Mouse (Mus musculus): ENCODE measurements around the gene Cpm. TPM values are rescaled to one million over a fixed set of nuclear protein-coding genes. Genes with fewer than 3 reads are reported as not detected.
A peak's percentile ranks its signal among the peaks of the same experiment; 100 is the strongest.

Gene Cpm
- polyA plus RNA-seq, 1 experiment from 2014 or later, result 3.7 TPM

GRCm38 (mm10) chr10:117672693-117673092 is 43.4 kb downstream of the Cpm start:
- ATAC-seq (replicated peaks; ENCODE audit: extremely low read depth, insufficient read depth, low FRiP score), result no peak
- Histone ChIP-seq H3K27ac (ENCODE audit: low read length) (no peak overlapping the region), H3K27me3 (ENCODE audit: control insufficient read depth, insufficient read depth, low read length) (no peaks in the 10 kb centered on the region), H3K4me2 (ENCODE audit: low read depth, low read length) (no peak overlapping the region), H3K9me3 (replicated peaks; ENCODE audit: control insufficient read depth, low read length) (no peaks in the 10 kb centered on the region), H3K4me1 (ENCODE audit: control insufficient read depth, insufficient read depth, low read length) (peaks cover 7% of the 10 kb centered on the region), H3K36me3 (ENCODE audit: control insufficient read depth, insufficient read depth) (no peaks in the 10 kb centered on the region), H3K4me3 (ENCODE audit: low read length) (no peak overlapping the region), H3K9ac (ENCODE audit: low read length) (no peak overlapping the region)
- WGBS, result 38% methylated on average over 7 of the region's 7 CpGs

GRCm38 (mm10) chr10:117673913-117674312 is 44.6 kb downstream of the Cpm start:
- no peak for ATAC-seq (replicated peaks; ENCODE audit: extremely low read depth, insufficient read depth, low FRiP score)
- H3K9me3 ChIP-seq (replicated peaks; ENCODE audit: control insufficient read depth, low read length), result no peaks in the 10 kb centered on the region
- H3K4me2 ChIP-seq (ENCODE audit: low read depth, low read length), result no peak overlapping the region
- WGBS, result 92% methylated on average over 1 of the region's 1 CpGs
- no peaks in the 10 kb centered on the region for H3K27me3 ChIP-seq (ENCODE audit: control insufficient read depth, insufficient read depth, low read length)
- no peaks in the 10 kb centered on the region for H3K36me3 ChIP-seq (ENCODE audit: control insufficient read depth, insufficient read depth)
- no peak overlapping the region for H3K27ac ChIP-seq (ENCODE audit: low read length)
- H3K4me3 ChIP-seq (ENCODE audit: low read length), result no peak overlapping the region
- no peak overlapping the region for H3K9ac ChIP-seq (ENCODE audit: low read length)
- H3K4me1 ChIP-seq (ENCODE audit: control insufficient read depth, insufficient read depth, low read length), result peaks cover 7% of the 10 kb centered on the region

DNA sequence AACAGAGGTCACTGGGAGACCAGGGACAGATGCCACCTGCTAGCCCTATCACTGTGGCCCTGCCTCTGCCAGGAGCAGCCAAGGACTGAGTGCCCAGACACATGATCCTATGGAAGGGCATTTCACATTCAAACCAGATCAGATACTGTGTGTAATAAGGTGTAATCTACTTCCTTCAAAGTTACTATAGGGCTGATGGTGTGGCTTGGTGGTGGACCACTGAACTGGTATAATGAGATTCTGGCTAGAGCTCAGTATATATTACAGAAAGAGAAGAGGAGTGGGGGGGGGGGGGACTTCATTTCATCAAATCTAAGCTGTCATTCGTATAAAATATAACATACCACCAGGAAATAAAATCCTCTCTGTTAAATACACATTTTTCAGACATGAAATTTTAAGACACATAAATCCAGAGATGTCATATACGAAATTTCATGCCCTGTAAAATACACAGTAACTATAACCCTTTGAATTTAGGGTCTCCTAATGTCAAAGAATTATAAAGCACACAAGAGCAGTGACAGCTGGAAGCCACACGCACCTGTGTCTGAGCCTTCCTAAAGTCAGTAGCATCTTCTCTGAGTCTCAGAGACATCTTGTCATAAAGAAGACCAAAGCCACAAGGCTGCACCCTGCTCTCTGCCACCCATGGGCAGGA is 45.2 kb downstream of the Cpm start:
- no peak for ATAC-seq (replicated peaks; ENCODE audit: extremely low read depth, insufficient read depth, low FRiP score)
- H3K4me2 ChIP-seq (ENCODE audit: low read depth, low read length), result no peak overlapping the region
- WGBS, result 82% methylated on average over 3 of the region's 3 CpGs
- H3K4me1 ChIP-seq (ENCODE audit: control insufficient read depth, insufficient read depth, low read length), result peaks cover 7% of the 10 kb centered on the region
- H3K9ac ChIP-seq (ENCODE audit: low read length), result no peak overlapping the region
- no peaks in the 10 kb centered on the region for H3K27me3 ChIP-seq (ENCODE audit: control insufficient read depth, insufficient read depth, low read length)
- H3K4me3 ChIP-seq (ENCODE audit: low read length), result no peak overlapping the region
- no peaks in the 10 kb centered on the region for H3K36me3 ChIP-seq (ENCODE audit: control insufficient read depth, insufficient read depth)
- no peaks in the 10 kb centered on the region for H3K9me3 ChIP-seq (replicated peaks; ENCODE audit: control insufficient read depth, low read length)
- H3K27ac ChIP-seq (ENCODE audit: low read length), result no peak overlapping the region

DNA sequence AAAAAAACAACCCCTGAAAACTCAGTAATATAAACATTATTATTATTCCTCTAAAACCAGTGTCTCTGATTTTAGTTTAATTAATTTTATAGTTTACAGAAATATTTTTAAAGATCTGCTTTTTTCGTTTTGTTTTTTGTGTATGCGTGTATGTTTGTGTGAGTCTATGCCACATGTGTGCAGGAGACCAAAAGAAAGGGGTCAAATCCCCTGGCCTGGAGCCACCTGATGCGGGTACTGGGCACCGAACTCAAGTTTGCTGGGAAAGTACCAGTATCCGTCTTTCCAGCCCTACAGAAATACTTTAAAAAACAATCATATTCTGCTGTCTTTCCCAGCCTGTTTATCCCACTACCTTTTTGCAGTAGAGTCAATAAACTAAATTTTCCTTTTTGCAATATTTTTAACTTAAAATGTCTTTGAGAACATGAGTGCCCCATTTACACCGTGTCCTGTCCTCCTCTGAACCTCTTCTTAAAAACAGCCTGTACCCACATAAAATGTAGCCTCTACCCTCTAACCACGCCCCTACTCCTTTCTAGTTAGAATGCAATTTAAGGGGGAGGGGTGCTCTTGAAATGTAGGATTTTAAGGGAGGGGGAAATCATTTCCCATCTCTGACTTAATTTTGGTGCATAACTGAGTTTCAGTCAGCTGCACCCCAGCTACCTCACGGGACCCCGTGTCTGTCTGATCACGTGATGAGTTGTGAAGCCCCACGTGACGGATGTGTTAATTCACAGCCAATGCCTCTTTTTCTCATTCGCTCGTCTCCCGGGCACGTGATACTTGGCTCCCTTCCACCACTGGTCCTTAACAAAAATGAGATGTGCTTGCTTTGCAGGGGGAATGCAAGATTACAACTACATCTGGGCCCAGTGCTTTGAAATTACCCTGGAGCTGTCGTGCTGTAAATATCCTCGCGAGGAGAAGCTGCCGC is 46.1 kb downstream of the Cpm start:
- H3K4me3 ChIP-seq (ENCODE audit: low read length), result peak overlapping the region; percentile 39
- no peak overlapping the region for H3K27ac ChIP-seq (ENCODE audit: low read length)
- H3K9ac ChIP-seq (ENCODE audit: low read length), result no peak overlapping the region
- no peak for ATAC-seq (replicated peaks; ENCODE audit: extremely low read depth, insufficient read depth, low FRiP score)
- H3K36me3 ChIP-seq (ENCODE audit: control insufficient read depth, insufficient read depth), result no peaks in the 10 kb centered on the region
- no peaks in the 10 kb centered on the region for H3K9me3 ChIP-seq (replicated peaks; ENCODE audit: control insufficient read depth, low read length)
- H3K27me3 ChIP-seq (ENCODE audit: control insufficient read depth, insufficient read depth, low read length), result no peaks in the 10 kb centered on the region
- peaks cover 7% of the 10 kb centered on the region for H3K4me1 ChIP-seq (ENCODE audit: control insufficient read depth, insufficient read depth, low read length)
- H3K4me2 ChIP-seq (ENCODE audit: low read depth, low read length), result peak overlapping the region; percentile 73
- 35% methylated on average over 20 of the region's 20 CpGs for WGBS

- H3K4me1 ChIP-seq (ENCODE audit: control insufficient read depth, insufficient read depth, low read length), result peaks cover 7% of the 10 kb centered on the region
- no peaks in the 10 kb centered on the region for H3K27me3 ChIP-seq (ENCODE audit: control insufficient read depth, insufficient read depth, low read length)
- WGBS, result 32% methylated on average over 19 of the region's 19 CpGs
- H3K9ac ChIP-seq (ENCODE audit: low read length), result no peak overlapping the region
- H3K4me2 ChIP-seq (ENCODE audit: low read depth, low read length), result peak overlapping the region; percentile 73
- no peaks in the 10 kb centered on the region for H3K36me3 ChIP-seq (ENCODE audit: control insufficient read depth, insufficient read depth)
- H3K27ac ChIP-seq (ENCODE audit: low read length), result no peak overlapping the region
- no peak; the same call in 1 of the 2 replicates for ATAC-seq (replicated peaks; ENCODE audit: extremely low read depth, insufficient read depth, low FRiP score)
- peak overlapping the region; percentile 39 for H3K4me3 ChIP-seq (ENCODE audit: low read length)
- H3K9me3 ChIP-seq (replicated peaks; ENCODE audit: control insufficient read depth, low read length), result no peaks in the 10 kb centered on the region
Observed at GRCm38 (mm10) chr10:117676036-117676643, 46.8 kb downstream of the Cpm start.

- WGBS, result 23% methylated on average over 17 of the region's 17 CpGs
- H3K9me3 ChIP-seq (replicated peaks; ENCODE audit: control insufficient read depth, low read length), result no peaks in the 10 kb centered on the region
Observed at GRCm38 (mm10) chr10:117676644-117677313, 47.5 kb downstream of the Cpm start.

GRCm38 (mm10) chr10:117677494-117678236 is 48.4 kb downstream of the Cpm start:
- H3K36me3 ChIP-seq (ENCODE audit: control insufficient read depth, insufficient read depth), result no peaks in the 10 kb centered on the region
- WGBS, result 72% methylated on average over 13 of the region's 13 CpGs
- no peak overlapping the region for H3K9ac ChIP-seq (ENCODE audit: low read length)
- H3K4me1 ChIP-seq (ENCODE audit: control insufficient read depth, insufficient read depth, low read length), result peaks cover 7% of the 10 kb centered on the region
- no peak overlapping the region for H3K27ac ChIP-seq (ENCODE audit: low read length)
- H3K9me3 ChIP-seq (replicated peaks; ENCODE audit: control insufficient read depth, low read length), result no peaks in the 10 kb centered on the region
- no peak overlapping the region for H3K4me2 ChIP-seq (ENCODE audit: low read depth, low read length)
- no peak overlapping the region for H3K4me3 ChIP-seq (ENCODE audit: low read length)
- no peak for ATAC-seq (replicated peaks; ENCODE audit: extremely low read depth, insufficient read depth, low FRiP score)
- no peaks in the 10 kb centered on the region for H3K27me3 ChIP-seq (ENCODE audit: control insufficient read depth, insufficient read depth, low read length)

More at GRCm38 (mm10) chr10:117676644-117677313, 47.5 kb downstream of the Cpm start:
- Histone ChIP-seq H3K27ac (ENCODE audit: low read length) (no peak overlapping the region), H3K4me3 (ENCODE audit: low read length) (peak overlapping the region; percentile 39), H3K27me3 (ENCODE audit: control insufficient read depth, insufficient read depth, low read length) (no peaks in the 10 kb centered on the region), H3K4me1 (ENCODE audit: control insufficient read depth, insufficient read depth, low read length) (peaks cover 7% of the 10 kb centered on the region), H3K4me2 (ENCODE audit: low read depth, low read length) (peak overlapping the region; percentile 73), H3K36me3 (ENCODE audit: control insufficient read depth, insufficient read depth) (no peaks in the 10 kb centered on the region), H3K9ac (ENCODE audit: low read length) (no peak overlapping the region)
- ATAC-seq (replicated peaks; ENCODE audit: extremely low read depth, insufficient read depth, low FRiP score), result no peak

DNA sequence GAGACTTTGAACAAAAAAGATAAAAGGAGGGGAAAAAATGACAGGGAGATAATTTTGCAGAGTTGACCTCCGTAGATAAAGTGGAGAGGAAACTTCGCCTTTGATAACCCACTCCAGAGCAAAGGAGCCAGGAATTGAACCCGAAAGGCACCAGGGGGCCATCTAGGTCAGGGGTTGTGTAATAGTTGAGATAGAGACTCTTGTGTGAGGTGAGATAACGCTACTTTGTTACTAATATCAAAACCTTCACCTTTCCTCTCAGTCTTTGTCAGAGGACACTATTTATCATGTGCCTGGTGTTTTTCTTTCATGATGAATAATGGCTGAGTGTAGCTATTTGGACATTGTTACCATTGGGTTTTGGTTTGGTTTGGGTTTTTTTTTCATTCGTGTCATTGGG is 49.1 kb downstream of the Cpm start:
- no peak for ATAC-seq (replicated peaks; ENCODE audit: extremely low read depth, insufficient read depth, low FRiP score)
- Histone ChIP-seq H3K4me2 (ENCODE audit: low read depth, low read length) (no peak overlapping the region), H3K9ac (ENCODE audit: low read length) (no peak overlapping the region), H3K27ac (ENCODE audit: low read length) (no peak overlapping the region), H3K27me3 (ENCODE audit: control insufficient read depth, insufficient read depth, low read length) (no peaks in the 10 kb centered on the region), H3K4me3 (ENCODE audit: low read length) (no peak overlapping the region), H3K9me3 (replicated peaks; ENCODE audit: control insufficient read depth, low read length) (no peaks in the 10 kb centered on the region), H3K4me1 (ENCODE audit: control insufficient read depth, insufficient read depth, low read length) (peaks cover 7% of the 10 kb centered on the region), H3K36me3 (ENCODE audit: control insufficient read depth, insufficient read depth) (no peaks in the 10 kb centered on the region)
- WGBS, result 50% methylated on average over 5 of the region's 5 CpGs
